Mouse (Mus musculus): ENCODE data around the gene Cfap299. TPM values are rescaled to one million over a fixed set of nuclear protein-coding genes. Genes with fewer than 3 reads are reported as not detected.
"Not testable (repeated sequence)": the region's sequence is repeated elsewhere in the genome, so short reads cannot be mapped to it uniquely, and the experiment has no call there.

Cfap299 gene
- 0.16 and 0.82 TPM in 2 replicates for polyA plus RNA-seq (2012; rRNA removed)

DNA sequence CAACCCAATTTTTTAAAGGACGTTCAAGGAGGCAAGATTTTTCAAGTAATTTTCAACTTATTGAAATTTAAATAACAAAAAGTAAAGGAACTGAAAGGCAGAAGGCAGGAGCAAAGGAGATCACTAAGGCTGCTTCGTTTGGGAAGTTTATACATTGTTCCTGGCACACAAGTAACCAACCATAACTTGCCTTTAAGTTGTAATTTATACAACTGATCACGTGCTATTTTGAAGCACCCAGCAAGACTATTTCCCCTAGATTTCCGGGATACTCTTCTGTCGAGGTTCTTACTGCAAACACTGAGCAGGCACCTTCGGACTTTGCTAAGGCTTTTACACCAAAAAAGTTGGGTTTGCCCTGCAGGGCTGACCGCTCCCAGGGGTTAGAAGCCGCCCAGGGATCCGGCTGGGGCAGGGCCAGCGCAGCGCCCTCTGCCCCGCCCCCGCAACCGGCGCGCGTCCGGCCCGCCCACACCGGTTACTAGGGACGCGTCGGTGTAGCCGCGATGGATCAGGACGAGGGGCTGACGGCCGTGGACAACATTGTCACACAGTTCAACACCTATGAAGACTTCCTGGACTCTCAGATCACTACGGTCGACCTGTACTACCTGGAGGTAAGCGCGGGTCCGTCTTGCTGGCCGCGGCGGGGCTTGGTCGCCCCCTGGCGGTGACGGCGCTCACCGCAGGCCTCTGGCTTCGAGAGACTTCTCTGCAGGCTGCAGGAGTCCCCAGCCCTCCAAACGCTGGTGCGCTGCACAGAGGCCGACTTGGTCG lies at the start of gene Cfap299:
Gene Cfap299, plus strand, starts transcription at position 457 of the 777 bp plus-strand sequence.
- TF ChIP-seq CTCF (IDR thresholded peaks at IDR 0.05; ENCODE audit: borderline replicate concordance, extremely low read depth, insufficient read depth, insufficient read length) (peak; percentile 99), POLR2A (IDR thresholded peaks at IDR 0.05; ENCODE audit: borderline replicate concordance, extremely low read depth, insufficient read depth, insufficient read length, poor library complexity, severe bottlenecking) (no peak)
- peak; percentile 90 for DNase-seq (ENCODE audit: low read depth)

GRCm38 (mm10) chr5:98281993-98282392 lies 47.1 kb upstream of the Cfap299 start:
- TF ChIP-seq POLR2A (IDR thresholded peaks at IDR 0.05; ENCODE audit: borderline replicate concordance, extremely low read depth, insufficient read depth, insufficient read length, poor library complexity, severe bottlenecking): no peak
- no peak for TF ChIP-seq CTCF (IDR thresholded peaks at IDR 0.05; ENCODE audit: borderline replicate concordance, extremely low read depth, insufficient read depth, insufficient read length)
- peak; percentile 55 for DNase-seq (ENCODE audit: low read depth)

DNA sequence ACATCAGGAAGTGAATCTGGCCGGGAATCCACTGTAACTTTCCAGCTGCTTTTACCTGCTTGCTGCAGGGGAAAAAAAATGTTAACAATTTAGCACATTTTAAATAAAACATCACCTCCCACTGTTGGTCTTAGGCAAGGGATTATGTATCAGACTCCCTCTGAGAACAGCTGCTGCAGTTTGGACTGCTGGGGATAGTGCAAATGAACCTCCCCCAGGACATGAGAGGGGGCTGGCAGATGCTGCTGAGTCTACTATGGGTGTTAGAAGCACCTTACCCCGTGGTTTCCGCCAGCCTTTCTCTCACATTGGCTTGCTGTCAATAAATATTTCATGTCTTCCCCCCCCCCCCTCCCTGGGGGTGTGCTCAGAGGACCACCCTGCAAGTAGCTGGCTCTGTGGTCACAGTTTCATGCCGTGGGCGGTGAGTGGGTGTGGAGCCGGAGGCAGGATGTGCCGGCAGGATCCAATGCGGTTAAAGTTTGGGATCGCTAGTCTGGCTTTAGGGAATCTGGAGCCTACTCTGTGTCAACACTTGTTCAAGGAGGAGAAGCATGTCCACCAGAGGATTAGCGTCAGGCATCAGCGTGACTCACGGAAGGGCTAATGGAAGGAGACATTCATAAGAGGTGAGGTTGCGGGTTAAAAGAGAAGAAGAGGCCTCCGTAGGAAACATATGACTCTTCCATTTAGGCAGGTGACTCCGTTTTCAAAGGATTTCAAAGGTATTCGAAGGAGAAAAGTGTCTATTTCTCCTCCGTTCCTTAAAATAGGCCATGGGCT lies 45.2 kb upstream of the Cfap299 start:
- peak; percentile 47 for DNase-seq (ENCODE audit: low read depth)
- no peak for TF ChIP-seq POLR2A (IDR thresholded peaks at IDR 0.05; ENCODE audit: borderline replicate concordance, extremely low read depth, insufficient read depth, insufficient read length, poor library complexity, severe bottlenecking)

- no peak for TF ChIP-seq POLR2A (IDR thresholded peaks at IDR 0.05; ENCODE audit: borderline replicate concordance, extremely low read depth, insufficient read depth, insufficient read length, poor library complexity, severe bottlenecking)
- no peak for TF ChIP-seq CTCF (IDR thresholded peaks at IDR 0.05; ENCODE audit: borderline replicate concordance, extremely low read depth, insufficient read depth, insufficient read length)
- DNase-seq (ENCODE audit: low read depth): no peak
Measured at GRCm38 (mm10) chr5:98290642-98291041, 38.5 kb upstream of the Cfap299 start.

DNA sequence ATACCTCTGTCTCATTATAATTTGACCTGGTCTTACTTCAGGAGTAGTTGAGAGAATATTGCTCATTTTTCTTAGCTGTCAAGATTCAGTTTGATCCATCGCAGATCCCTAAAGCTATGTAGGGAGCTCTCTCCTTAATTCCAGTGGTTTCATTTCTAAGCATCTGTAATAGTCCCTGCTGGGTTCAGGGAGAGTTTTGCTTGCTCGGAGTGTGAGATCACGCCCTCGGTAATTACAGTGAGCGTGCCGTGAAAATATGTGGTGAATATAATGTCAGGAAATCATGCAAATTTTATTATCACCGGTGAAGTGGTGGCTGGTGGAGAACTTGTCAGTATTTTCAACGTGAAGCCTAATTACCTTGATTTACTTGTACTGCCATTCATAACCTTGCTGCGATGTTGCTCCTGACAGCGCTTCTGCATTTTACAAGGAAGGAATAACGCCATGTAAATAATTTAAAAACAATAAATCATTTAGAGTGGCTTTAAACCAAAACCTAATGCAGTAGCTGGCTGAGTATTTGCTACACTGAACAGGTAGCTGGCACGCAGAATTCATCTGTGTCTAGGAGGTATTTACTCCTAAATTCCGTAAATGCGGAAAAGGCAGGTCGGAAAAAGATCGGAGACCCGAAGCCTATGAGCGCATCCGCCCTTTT lies 36.6 kb upstream of the Cfap299 start:
- TF ChIP-seq POLR2A (IDR thresholded peaks at IDR 0.05; ENCODE audit: borderline replicate concordance, extremely low read depth, insufficient read depth, insufficient read length, poor library complexity, severe bottlenecking): no peak
- no peak for TF ChIP-seq CTCF (IDR thresholded peaks at IDR 0.05; ENCODE audit: borderline replicate concordance, extremely low read depth, insufficient read depth, insufficient read length)
- DNase-seq (ENCODE audit: low read depth): peak; percentile 58

- DNase-seq (ENCODE audit: low read depth): peak; percentile 56
- TF ChIP-seq CTCF (IDR thresholded peaks at IDR 0.05; ENCODE audit: borderline replicate concordance, extremely low read depth, insufficient read depth, insufficient read length) (no peak), POLR2A (IDR thresholded peaks at IDR 0.05; ENCODE audit: borderline replicate concordance, extremely low read depth, insufficient read depth, insufficient read length, poor library complexity, severe bottlenecking) (no peak)
Measured at GRCm38 (mm10) chr5:98293049-98293715, 35.9 kb upstream of the Cfap299 start.

- no peak for TF ChIP-seq POLR2A (IDR thresholded peaks at IDR 0.05; ENCODE audit: borderline replicate concordance, extremely low read depth, insufficient read depth, insufficient read length, poor library complexity, severe bottlenecking)
- DNase-seq (ENCODE audit: low read depth): no peak
Measured at GRCm38 (mm10) chr5:98300079-98300478, 29.0 kb upstream of the Cfap299 start.

DNA sequence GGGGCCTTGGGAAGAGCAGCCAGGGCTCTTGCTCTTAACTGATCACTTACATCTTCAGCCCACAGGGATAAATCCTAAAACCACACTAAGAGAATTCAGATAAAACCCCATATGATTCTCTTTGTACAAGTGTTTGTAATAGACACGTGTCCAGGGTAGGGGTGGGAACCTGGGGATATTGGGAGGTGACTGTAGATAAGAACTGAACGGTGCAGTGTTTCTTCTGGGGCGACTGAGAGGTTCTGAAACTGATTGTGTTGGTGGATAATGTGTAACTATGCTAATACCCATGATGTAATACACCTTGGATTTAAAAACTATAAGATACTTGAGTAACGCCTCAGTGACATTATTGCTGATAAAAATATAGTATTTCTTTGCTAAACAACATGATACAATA lies 23.4 kb upstream of the Cfap299 start:
- DNase-seq (ENCODE audit: low read depth): no peak
- TF ChIP-seq POLR2A (IDR thresholded peaks at IDR 0.05; ENCODE audit: borderline replicate concordance, extremely low read depth, insufficient read depth, insufficient read length, poor library complexity, severe bottlenecking) (no peak), CTCF (IDR thresholded peaks at IDR 0.05; ENCODE audit: borderline replicate concordance, extremely low read depth, insufficient read depth, insufficient read length) (no peak)

DNA sequence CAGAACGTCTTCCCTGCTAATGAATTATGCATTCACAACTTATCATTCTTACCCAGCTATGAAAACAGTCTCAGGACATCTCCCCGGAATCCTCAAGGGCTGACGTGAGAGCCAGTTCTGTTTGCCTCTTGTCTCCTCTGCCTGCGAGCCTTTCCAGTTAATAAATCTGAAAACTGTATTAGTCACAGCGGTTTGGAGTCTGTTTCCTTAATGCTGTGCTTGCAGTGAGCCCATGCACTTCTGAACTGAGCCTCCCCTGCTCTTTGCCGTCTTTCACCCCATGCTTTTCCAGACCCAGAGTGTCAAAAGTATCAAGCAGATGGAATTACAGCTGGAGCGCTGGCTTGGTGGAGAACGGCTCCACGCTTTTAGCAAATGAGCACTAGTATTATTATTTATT lies 22.6 kb upstream of the Cfap299 start:
- peak; percentile 65 for DNase-seq (ENCODE audit: low read depth)
- TF ChIP-seq POLR2A (IDR thresholded peaks at IDR 0.05; ENCODE audit: borderline replicate concordance, extremely low read depth, insufficient read depth, insufficient read length, poor library complexity, severe bottlenecking) (no peak), CTCF (IDR thresholded peaks at IDR 0.05; ENCODE audit: borderline replicate concordance, extremely low read depth, insufficient read depth, insufficient read length) (no peak)

DNA sequence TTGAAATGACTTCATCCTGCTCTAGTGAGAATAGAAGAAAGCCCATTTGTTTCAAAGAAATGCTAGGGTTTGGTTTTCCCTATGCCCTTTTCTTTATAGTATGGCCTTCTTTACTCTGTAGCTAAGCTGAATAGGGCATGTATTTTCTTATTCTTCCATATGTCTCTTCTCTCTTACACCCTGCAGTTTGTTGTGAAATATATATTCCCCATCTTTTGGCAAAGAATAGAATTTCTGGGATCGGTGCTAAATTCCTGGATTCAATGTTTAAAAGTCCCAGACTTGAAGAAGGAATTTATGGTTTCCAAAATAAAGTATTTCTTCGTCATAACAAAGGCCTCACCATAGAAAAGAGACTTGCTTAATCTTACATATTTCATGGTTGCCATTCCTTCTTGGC lies 2.5 kb upstream of the Cfap299 start:
- no peak for TF ChIP-seq POLR2A (IDR thresholded peaks at IDR 0.05; ENCODE audit: borderline replicate concordance, extremely low read depth, insufficient read depth, insufficient read length, poor library complexity, severe bottlenecking)
- no peak for TF ChIP-seq CTCF (IDR thresholded peaks at IDR 0.05; ENCODE audit: borderline replicate concordance, extremely low read depth, insufficient read depth, insufficient read length)

DNA sequence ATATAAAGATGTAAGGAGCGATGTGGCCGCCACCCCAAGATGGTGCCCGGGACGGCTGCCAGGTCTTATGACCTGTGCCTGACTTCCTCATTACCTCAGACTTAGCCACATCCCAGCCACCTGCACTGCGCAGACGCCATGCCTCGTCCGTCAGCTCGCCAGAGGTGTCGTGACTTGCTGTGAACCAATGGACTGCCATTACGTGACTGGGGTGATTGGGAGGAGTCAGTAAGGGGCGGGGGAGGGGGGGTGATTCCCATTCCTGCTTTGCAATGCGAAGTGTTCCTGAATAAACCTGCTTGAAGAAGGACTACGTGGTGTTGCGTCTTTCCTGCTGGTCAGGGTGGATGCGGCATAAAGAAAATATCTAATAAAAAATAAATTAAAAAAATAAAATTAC lies 14.6 kb downstream of the Cfap299 start:
- not testable (repeated sequence) for DNase-seq (ENCODE audit: low read depth)

More for the DNA sequence above, 2.5 kb upstream of the Cfap299 start:
- no peak for DNase-seq (ENCODE audit: low read depth)

Data from brain, embryonic 14.5 days (tissue).